Mouse (Mus musculus) hindbrain, embryonic 13.5 days (tissue): ENCODE measurements around the gene St6galnac5. TPM values are rescaled to one million over a fixed set of nuclear protein-coding genes. Genes with fewer than 3 reads are reported as not detected.
A peak's percentile ranks its signal among the peaks of the same experiment; 100 is the strongest.

Source experiments
- ATAC-seq: fragments of 200-750 bp; cut with Nextera tagmentation; 2 replicates; pipeline ENCODE4 v1.8.0; 2017; ENCODE audit warnings: moderate TSS enrichment; ENCODE audit not compliant: low FRiP score
- H3K27ac ChIP-seq: fragments of 300-500 bp; sonication (generic); 2 replicates; pipeline ENCODE4 v1.5.1; 2015; ENCODE audit warnings: inconsistent platforms, mild to moderate bottlenecking, moderate library complexity
- H3K27me3 ChIP-seq: fragments of 300-500 bp; sonication (generic); 2 replicates; pipeline ENCODE4 v1.6.1; 2015; ENCODE audit warnings: mild to moderate bottlenecking, inconsistent platforms
- H3K36me3 ChIP-seq: fragments of 300-500 bp; sonication (generic); 2 replicates; pipeline ENCODE4 v1.6.1; 2015; ENCODE audit warnings: mild to moderate bottlenecking, inconsistent platforms
- H3K4me1 ChIP-seq: fragments of 300-500 bp; sonication (generic); replicated peaks from 2 replicates; pipeline ENCODE4 v1.6.1; 2015; ENCODE audit warnings: inconsistent platforms
- H3K4me2 ChIP-seq: fragments of 300-500 bp; sonication (generic); 2 replicates; pipeline ENCODE4 v1.6.1; 2015; ENCODE audit warnings: inconsistent platforms, mild to moderate bottlenecking, moderate library complexity
- H3K4me3 ChIP-seq: fragments of 300-500 bp; sonication (generic); 2 replicates; pipeline ENCODE4 v1.5.1; 2015; ENCODE audit warnings: mild to moderate bottlenecking, inconsistent platforms
- H3K9ac ChIP-seq: fragments of 300-500 bp; sonication (generic); 2 replicates; pipeline ENCODE4 v1.6.1; 2015; ENCODE audit warnings: mild to moderate bottlenecking, inconsistent platforms
- H3K9me3 ChIP-seq: fragments of 300-500 bp; sonication (generic); 2 replicates; pipeline ENCODE4 v1.6.1; 2016; ENCODE audit warnings: inconsistent platforms
- WGBS: fragments of 180-500 bp; shearing (Covaris S2); methylation state at CpG from one replicate; pipeline ENCODE4 v1.1.7; 2015; 5-methylcytosine and 5-hydroxymethylcytosine counted together
- polyA plus RNA-seq: library from polyadenylated mRNA; unstranded; fragments of >200 nt; fragmentation: Nextera tagmentation; extraction: Ambion mirVana; gene quantifications from 2 replicates; pipeline ENCODE4 v1.2.1, GENCODE M21; 2015

St6galnac5 gene
- polyA plus RNA-seq, 1 experiment from 2014 or later, result 18.6 TPM

DNA sequence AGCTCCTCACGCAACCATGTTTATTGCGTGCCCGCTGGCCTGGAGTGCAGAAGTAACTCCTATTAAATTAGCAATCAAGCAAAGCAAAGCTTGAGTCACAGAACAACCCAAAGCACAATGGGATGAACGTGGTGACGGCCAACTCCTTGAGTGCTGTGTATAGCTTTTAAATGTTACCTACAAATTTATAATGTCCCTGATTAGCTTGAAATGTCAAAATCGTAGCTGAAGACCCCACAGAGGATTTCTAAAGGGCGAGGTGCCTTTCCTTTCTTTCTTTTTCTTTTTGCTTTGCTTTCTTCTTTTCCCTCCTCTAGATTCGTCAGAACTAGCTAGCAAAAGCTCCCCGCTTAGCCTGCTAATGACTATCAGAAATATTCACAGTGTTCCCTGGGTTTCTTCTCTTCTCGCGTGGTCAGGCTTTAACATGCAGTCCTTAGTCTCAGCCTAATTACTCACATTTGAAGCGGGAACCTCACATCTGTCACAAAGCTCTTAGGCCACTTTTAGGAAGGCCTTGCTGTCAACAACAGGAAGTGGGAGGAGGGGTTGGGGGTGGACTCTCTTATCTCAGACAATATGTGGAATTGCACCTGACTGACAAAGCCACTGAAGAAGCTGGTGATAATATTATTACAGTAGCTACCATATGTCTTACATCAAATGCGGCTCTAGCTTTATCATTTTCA lies 53.6 kb downstream of the St6galnac5 start:
- no peak for ATAC-seq

DNA sequence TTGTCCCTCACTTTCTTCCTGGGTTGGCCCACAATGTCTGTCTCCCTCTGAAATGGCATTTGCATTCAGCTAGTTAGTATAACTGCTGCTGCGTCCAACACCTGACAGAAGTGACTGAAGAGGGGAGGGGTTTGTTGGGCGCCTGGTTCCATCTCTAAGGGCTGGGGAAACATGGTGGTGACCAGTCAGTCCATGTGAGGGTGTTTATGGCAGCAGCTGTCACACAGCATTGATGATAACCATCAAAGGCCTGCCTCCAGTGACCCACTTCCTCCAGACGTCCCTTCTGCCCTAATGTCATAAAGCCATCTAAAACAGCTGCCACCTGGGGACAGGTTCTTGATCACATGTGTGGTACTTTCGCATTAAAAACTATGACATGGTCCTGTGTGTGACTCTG lies 55.9 kb downstream of the St6galnac5 start:
- H3K4me2 ChIP-seq, result no peak overlapping the region
- no peak for ATAC-seq
- H3K9me3 ChIP-seq, result no peaks in the 10 kb centered on the region
- no peak overlapping the region for H3K4me3 ChIP-seq
- H3K4me1 ChIP-seq, result peaks cover 31% of the 10 kb centered on the region
- WGBS, result 73% methylated on average over 4 of the region's 4 CpGs
- no peaks in the 10 kb centered on the region for H3K27me3 ChIP-seq
- no peak overlapping the region for H3K9ac ChIP-seq
- no peaks in the 10 kb centered on the region for H3K36me3 ChIP-seq
- no peak overlapping the region for H3K27ac ChIP-seq

More for the DNA sequence above, 53.6 kb downstream of the St6galnac5 start:
- Histone ChIP-seq H3K4me2 (no peak overlapping the region), H3K9me3 (no peaks in the 10 kb centered on the region), H3K4me3 (no peak overlapping the region), H3K9ac (no peak overlapping the region), H3K36me3 (no peaks in the 10 kb centered on the region), H3K4me1 (peaks cover 31% of the 10 kb centered on the region), H3K27ac (peak overlapping the region; percentile 15; the same call in 1 of the 2 replicates), H3K27me3 (no peaks in the 10 kb centered on the region)
- WGBS, result 66% methylated on average over 13 of the region's 13 CpGs

DNA sequence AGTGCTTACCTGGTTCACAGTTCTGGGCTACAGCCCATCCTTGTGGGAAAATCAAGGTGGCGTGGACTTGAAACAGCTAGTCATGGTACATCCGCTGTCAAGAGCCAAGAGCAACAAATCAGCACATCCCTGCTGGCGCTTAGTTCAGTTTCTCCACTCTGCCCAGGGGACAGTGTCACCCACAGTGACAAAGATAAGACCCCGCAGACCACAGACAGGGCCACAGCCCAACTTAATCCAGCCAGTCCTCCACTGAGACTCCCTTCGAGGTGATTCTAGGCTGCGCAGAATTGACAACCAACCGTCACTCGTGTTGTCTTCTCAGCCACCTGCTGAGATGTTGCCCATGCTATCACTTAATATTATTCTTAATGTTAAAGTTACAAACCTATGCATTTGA lies 56.7 kb downstream of the St6galnac5 start:
- Histone ChIP-seq H3K36me3 (no peaks in the 10 kb centered on the region), H3K4me1 (peaks cover 31% of the 10 kb centered on the region), H3K27ac (no peak overlapping the region), H3K4me2 (no peak overlapping the region), H3K9me3 (no peaks in the 10 kb centered on the region), H3K27me3 (no peaks in the 10 kb centered on the region), H3K9ac (no peak overlapping the region), H3K4me3 (no peak overlapping the region)
- WGBS, result 97% methylated on average over 8 of the region's 8 CpGs
- ATAC-seq, result no peak

DNA sequence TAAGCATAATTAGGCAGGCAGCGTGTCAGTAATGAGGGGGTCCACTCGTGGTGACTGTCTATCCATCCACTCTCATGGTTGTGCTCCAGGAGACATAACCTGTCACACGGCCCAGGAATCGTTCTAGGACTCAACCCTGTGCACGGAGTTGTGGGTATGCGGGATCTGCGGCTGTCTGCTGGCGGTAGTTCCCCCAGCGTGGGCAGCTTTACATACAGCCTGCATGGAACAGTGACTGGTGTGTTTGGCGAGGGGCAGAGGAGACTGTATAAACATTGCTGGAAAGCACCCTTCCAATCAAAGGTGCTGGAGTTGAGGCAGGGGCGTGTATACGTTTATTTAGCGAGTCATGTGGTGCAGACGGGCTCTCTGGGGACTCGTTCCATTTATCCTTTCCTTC lies 58.5 kb downstream of the St6galnac5 start:
- 68% methylated on average over 15 of the region's 15 CpGs for WGBS
- Histone ChIP-seq H3K9ac (no peak overlapping the region), H3K27me3 (no peaks in the 10 kb centered on the region), H3K36me3 (no peaks in the 10 kb centered on the region), H3K4me1 (peaks cover 21% of the 10 kb centered on the region), H3K4me3 (no peak overlapping the region), H3K27ac (no peak overlapping the region), H3K4me2 (no peak overlapping the region), H3K9me3 (no peaks in the 10 kb centered on the region)
- no peak for ATAC-seq

DNA sequence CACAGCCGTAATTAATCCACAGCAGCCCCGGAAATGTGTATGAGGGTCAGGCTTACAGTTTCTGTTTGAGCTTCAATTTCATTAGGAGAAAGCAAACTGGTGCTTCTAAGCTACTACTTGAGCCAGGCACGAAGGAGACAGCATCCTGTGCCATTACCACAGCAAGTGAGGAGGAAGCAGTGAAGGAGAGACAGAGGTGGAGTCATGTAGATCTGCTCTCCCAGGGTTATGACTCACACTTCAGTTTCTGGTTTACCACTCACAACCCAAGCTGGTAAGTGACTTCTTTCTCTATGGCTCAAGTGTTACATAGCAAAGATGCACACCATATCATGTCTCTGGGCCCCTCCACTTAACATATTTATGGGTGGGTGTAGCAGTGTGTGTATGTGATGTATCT lies 61.7 kb downstream of the St6galnac5 start:
- 0 out of 2 replicates have a peak, but pooled peaks cover 8% of the 10 kb centered on the region for H3K4me1 ChIP-seq
- no peak overlapping the region for H3K4me2 ChIP-seq
- no peak overlapping the region for H3K27ac ChIP-seq
- H3K9me3 ChIP-seq, result no peaks in the 10 kb centered on the region
- no peaks in the 10 kb centered on the region for H3K27me3 ChIP-seq
- WGBS, result 82% methylated on average over 3 of the region's 3 CpGs
- ATAC-seq, result no peak
- no peak overlapping the region for H3K4me3 ChIP-seq
- no peak overlapping the region for H3K9ac ChIP-seq
- H3K36me3 ChIP-seq, result no peaks in the 10 kb centered on the region

DNA sequence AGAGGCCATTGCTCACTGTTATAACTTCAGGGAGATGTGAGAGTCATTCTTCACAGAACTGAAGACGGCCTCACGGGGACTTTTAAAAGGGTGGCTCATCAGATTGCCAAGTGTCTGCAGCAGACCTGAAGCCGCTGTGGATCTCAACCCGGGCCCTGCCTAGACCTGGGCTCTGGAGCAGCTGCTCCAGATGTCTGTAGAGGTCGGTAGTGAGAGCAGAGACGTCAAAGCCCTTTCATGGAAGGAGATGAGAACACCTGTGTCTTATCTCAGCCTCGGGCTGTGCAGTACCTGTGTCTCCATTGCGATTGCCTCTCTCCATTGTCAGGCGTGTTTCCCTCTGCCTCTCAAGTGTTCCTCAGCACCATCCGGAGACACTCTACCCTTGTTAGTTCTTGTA lies 62.9 kb downstream of the St6galnac5 start:
- Histone ChIP-seq H3K27ac (no peak overlapping the region), H3K9me3 (no peaks in the 10 kb centered on the region), H3K9ac (no peak overlapping the region), H3K4me2 (no peak overlapping the region), H3K4me3 (no peak overlapping the region), H3K27me3 (no peaks in the 10 kb centered on the region), H3K4me1 (0 out of 2 replicates have a peak, but pooled peaks cover 5% of the 10 kb centered on the region), H3K36me3 (no peaks in the 10 kb centered on the region)
- no peak for ATAC-seq
- 74% methylated on average over 10 of the region's 10 CpGs for WGBS

DNA sequence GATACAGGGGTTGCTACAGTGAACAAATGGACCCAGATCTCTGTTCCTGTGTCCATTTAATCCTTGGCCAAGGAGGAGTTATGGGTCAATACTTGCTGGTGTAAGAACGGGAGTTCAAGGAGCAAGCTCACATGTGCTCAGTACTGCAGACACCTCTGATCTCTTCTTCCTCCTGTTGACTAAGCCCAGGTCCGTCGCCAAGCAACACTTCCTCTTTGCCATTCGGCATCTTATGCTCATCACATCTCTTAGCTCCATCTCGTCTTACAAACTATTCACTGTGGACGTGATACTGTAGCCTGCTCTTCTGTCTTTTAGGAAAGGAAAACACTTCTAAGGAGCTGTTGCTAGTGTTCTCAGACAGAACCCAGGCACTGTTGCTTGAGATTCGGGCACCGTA lies 64.5 kb downstream of the St6galnac5 start:
- WGBS, result 84% methylated on average over 8 of the region's 8 CpGs
- no peaks in the 10 kb centered on the region for H3K27me3 ChIP-seq
- no peak overlapping the region for H3K4me2 ChIP-seq
- H3K4me1 ChIP-seq, result no peaks in the 10 kb centered on the region
- no peaks in the 10 kb centered on the region for H3K9me3 ChIP-seq
- no peak overlapping the region for H3K27ac ChIP-seq
- H3K4me3 ChIP-seq, result no peak overlapping the region
- H3K9ac ChIP-seq, result no peak overlapping the region
- no peaks in the 10 kb centered on the region for H3K36me3 ChIP-seq
- no peak for ATAC-seq

DNA sequence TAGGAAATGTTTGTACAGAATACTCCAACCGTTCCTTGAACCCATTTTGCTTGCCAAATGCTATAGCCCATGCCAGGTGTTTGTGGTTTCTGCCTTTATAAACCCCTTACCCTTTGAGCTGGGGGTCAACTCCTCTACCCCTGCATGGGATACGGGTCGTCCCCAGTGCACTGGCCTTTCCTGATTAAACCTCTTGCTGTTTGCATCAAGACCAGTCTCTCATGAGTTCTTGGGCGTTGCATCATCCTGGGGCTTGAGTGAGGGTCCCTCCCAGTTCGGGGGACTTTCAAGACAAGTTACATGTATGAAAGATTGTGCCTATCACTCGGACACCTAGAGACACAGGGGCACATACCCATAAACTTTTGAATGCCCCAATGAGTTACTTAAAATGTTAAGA lies 67.7 kb downstream of the St6galnac5 start:
- WGBS, result 83% methylated on average over 6 of the region's 6 CpGs
- Histone ChIP-seq H3K4me2 (no peak overlapping the region), H3K36me3 (no peaks in the 10 kb centered on the region), H3K9me3 (no peaks in the 10 kb centered on the region), H3K4me3 (no peak overlapping the region), H3K4me1 (no peaks in the 10 kb centered on the region), H3K27ac (no peak overlapping the region), H3K9ac (no peak overlapping the region), H3K27me3 (no peaks in the 10 kb centered on the region)
- ATAC-seq, result no peak

DNA sequence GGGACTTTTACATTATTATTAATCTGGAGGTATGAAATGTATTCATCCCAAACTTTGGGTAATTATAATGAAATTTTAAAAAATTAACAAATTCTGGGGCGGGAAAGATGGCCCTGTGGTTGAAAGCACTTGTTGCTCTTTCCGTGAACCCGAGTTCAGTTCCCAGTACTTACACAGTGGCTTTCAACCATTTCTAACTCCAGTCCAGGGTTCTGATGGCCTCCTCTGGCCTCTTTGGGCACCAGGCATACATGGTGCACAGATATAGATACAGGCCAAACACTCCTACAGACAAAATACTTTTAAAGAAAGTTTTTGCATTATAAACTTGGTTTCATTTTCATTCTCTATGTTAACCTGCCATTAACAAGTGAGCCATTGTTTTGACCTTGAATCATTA lies 68.4 kb downstream of the St6galnac5 start:
- Histone ChIP-seq H3K36me3 (no peaks in the 10 kb centered on the region), H3K9me3 (no peaks in the 10 kb centered on the region), H3K9ac (no peak overlapping the region), H3K27ac (no peak overlapping the region), H3K4me1 (no peaks in the 10 kb centered on the region), H3K4me3 (no peak overlapping the region), H3K27me3 (no peaks in the 10 kb centered on the region), H3K4me2 (no peak overlapping the region)
- 98% methylated on average over 3 of the region's 3 CpGs for WGBS
- no peak for ATAC-seq

DNA sequence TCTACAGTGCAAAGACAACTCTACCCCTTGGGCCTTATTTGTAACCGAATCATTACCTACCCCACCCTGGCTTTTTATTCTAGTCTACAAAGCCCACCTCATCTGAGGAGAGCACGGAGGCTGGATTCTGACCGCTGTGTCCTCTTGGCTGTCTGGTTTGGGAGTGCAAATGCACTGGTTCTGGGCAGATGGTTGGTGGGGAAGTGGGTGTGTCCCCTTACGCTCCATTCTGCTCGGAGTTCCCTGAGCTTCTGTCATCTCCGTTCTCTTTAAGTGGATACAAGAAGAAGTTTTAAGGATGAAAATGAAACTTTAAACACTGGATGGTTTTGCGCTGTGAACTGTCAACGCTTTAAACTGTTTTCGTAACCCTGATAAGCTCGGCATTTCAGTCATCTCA lies 68.9 kb downstream of the St6galnac5 start:
- ATAC-seq, result no peak
- 94% methylated on average over 10 of the region's 10 CpGs for WGBS
- H3K9me3 ChIP-seq, result no peaks in the 10 kb centered on the region
- no peaks in the 10 kb centered on the region for H3K4me1 ChIP-seq
- H3K36me3 ChIP-seq, result no peaks in the 10 kb centered on the region
- no peak overlapping the region for H3K9ac ChIP-seq
- no peaks in the 10 kb centered on the region for H3K27me3 ChIP-seq
- H3K4me3 ChIP-seq, result no peak overlapping the region
- no peak overlapping the region for H3K4me2 ChIP-seq
- no peak overlapping the region for H3K27ac ChIP-seq

DNA sequence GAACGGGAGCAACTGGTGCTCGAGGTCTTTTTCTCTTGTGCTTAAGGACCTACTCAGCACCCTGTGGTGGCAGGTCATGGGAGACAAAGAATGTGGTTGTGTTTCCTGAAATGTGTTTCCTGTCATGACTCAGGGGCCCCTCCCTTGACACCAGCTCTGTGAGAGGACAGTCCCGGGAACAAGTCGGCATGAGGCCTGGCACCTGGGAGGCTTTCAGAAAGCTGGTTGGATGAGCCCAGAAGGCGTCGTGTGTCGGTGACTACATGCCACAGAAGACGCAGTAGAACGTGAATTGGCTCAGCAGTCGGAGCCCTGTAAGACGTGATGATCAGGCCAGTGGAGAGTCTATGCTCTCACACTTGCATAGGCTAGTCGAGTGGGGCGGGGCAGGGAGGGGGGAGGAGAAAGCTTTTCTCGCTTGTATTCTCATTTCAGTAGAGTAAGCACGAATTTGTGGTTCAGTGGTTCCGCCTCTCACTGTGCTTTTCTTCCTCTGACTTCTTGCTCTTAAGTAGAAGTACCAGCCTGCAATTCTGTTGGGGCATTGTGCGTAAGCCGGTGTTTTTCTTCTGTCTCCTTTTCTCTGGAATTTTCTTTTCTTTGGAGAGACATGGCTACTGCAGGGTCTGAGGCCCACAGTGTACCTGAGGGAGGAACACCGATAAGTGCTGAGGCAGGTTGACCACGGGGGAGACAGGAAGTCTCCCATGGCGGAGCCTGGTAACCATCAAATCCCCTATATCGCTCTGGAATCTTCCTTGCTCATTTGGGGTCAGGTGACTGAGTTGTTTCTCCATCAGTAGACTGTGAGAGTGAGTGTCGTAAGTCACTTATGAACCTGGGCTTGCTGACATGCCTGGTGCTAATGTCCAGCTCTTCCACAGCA lies 69.6 kb downstream of the St6galnac5 start:
- Histone ChIP-seq H3K9me3 (no peaks in the 10 kb centered on the region), H3K9ac (no peak overlapping the region)
- 87% methylated on average over 23 of the region's 23 CpGs for WGBS

DNA sequence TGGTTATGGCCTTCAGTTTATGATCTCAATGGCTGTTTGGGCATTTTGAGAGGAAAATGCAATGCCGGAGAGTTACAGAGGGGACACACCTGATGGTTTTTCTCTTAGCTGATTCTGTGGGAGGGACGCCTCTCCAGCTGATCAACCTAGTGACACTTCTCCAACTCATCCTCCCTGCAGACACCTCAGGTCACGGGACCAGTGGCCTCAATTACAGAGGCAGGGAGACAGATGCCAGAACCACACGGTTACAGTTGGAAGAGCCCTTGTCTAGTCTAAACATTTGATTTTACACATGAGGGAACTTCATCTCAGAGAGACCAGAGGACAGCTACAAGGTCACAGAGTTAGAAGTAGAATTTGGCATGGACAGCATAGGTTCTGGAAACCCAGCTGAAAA lies 70.5 kb downstream of the St6galnac5 start:
- Histone ChIP-seq H3K36me3 (no peaks in the 10 kb centered on the region), H3K27ac (no peak overlapping the region), H3K9ac (no peak overlapping the region), H3K4me1 (no peaks in the 10 kb centered on the region), H3K4me2 (no peak overlapping the region), H3K27me3 (no peaks in the 10 kb centered on the region), H3K4me3 (no peak overlapping the region), H3K9me3 (no peaks in the 10 kb centered on the region)
- no peak for ATAC-seq
- WGBS, result 86% methylated on average over 4 of the region's 4 CpGs

More for the DNA sequence above, 69.6 kb downstream of the St6galnac5 start:
- Histone ChIP-seq H3K4me2 (no peak overlapping the region), H3K27me3 (no peaks in the 10 kb centered on the region), H3K4me3 (no peak overlapping the region), H3K4me1 (no peaks in the 10 kb centered on the region), H3K36me3 (no peaks in the 10 kb centered on the region), H3K27ac (no peak overlapping the region)
- no peak for ATAC-seq

DNA sequence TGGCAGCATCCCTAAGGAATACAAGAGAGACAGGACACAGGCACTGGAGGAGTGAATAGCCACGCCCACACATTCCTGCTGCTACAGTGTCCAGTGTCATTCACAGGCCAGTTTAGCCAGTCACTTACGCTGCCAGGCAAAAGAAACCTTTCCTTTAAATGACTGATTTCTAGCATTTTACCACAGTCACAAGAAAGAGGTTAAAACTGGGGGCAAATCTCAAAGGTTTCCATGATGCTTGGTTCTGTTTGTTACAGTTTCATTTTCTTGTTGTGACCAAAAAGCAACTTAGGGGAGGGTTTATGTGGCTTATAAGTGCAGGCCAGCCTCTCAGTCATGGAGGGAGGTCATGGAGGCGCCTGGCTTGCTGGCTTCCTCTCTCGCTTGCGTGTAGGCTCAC lies 74.4 kb downstream of the St6galnac5 start:
- no peaks in the 10 kb centered on the region for H3K27me3 ChIP-seq
- no peak overlapping the region for H3K4me3 ChIP-seq
- no peak for ATAC-seq
- WGBS, result 83% methylated on average over 5 of the region's 5 CpGs
- H3K27ac ChIP-seq, result no peak overlapping the region
- no peaks in the 10 kb centered on the region for H3K36me3 ChIP-seq
- H3K4me1 ChIP-seq, result peaks cover 7% of the 10 kb centered on the region
- H3K9me3 ChIP-seq, result no peaks in the 10 kb centered on the region
- no peak overlapping the region for H3K4me2 ChIP-seq
- H3K9ac ChIP-seq, result no peak overlapping the region
